Mouse (Mus musculus) erythroblast, adult 5-6 weeks (primary cell): ENCODE data around the gene Plxnd1. TPM values are rescaled to one million over a fixed set of nuclear protein-coding genes. Genes with fewer than 3 reads are reported as not detected.

Source experiments
- ATAC-seq: replicated peaks from 2 replicates; pipeline ENCODE4 v1.8.0; 2016; ENCODE audit warnings: moderate number of reproducible peaks, mild to moderate bottlenecking, moderate TSS enrichment, inconsistent platforms; ENCODE audit not compliant: poor library complexity, low FRiP score, severe bottlenecking
- total RNA-seq, 2 experiments: library from RNA; stranded (forward) in 1 of 2; stranded (reverse) in 1 of 2; fragments of 150-400 nt in 1 of 2; fragments of 200-764, 138-1000 nt in 1 of 2; gene quantifications; 2 replicates each; pipeline versions ENCODE4 v1.2.3 to v1.2.4; 2015 to 2017; ENCODE audit warnings: low replicate concordance in 2 of 2

Gene Plxnd1
- total RNA-seq, 2 experiments from 2014 or later: 18.1 to 55.1 TPM

- no peak for ATAC-seq
Measured at GRCm38 (mm10) chr6:115986472-115987095, 8.2 kb downstream of the Plxnd1 start.

- no peak for ATAC-seq
Measured at GRCm38 (mm10) chr6:115985622-115986021, 9.2 kb downstream of the Plxnd1 start.

GRCm38 (mm10) chr6:115984580-115984979, 10.2 kb downstream of the Plxnd1 start:
- ATAC-seq: no peak

GRCm38 (mm10) chr6:115983306-115984038, 11.3 kb downstream of the Plxnd1 start:
- ATAC-seq: no peak

- no peak for ATAC-seq
Measured at GRCm38 (mm10) chr6:115982889-115983288, 11.9 kb downstream of the Plxnd1 start.

GRCm38 (mm10) chr6:115978596-115978995, 16.2 kb downstream of the Plxnd1 start:
- ATAC-seq: no peak

GRCm38 (mm10) chr6:115977810-115978209, 17.0 kb downstream of the Plxnd1 start:
- no peak for ATAC-seq

GRCm38 (mm10) chr6:115975606-115976005, 19.2 kb downstream of the Plxnd1 start:
- ATAC-seq: no peak

GRCm38 (mm10) chr6:115973881-115974662, 20.7 kb downstream of the Plxnd1 start:
- ATAC-seq: no peak

- ATAC-seq: no peak
Measured at GRCm38 (mm10) chr6:115973139-115973875, 21.5 kb downstream of the Plxnd1 start.

GRCm38 (mm10) chr6:115972083-115972764, 22.6 kb downstream of the Plxnd1 start:
- ATAC-seq: no peak

GRCm38 (mm10) chr6:115971273-115972060, 23.3 kb downstream of the Plxnd1 start:
- no peak for ATAC-seq

- no peak for ATAC-seq
Measured at GRCm38 (mm10) chr6:115969952-115970351, 24.9 kb downstream of the Plxnd1 start.

GRCm38 (mm10) chr6:115969103-115969502, 25.7 kb downstream of the Plxnd1 start:
- no peak for ATAC-seq

- 0 out of 2 replicates have a peak, but pooled peaks have one; percentile 19 for ATAC-seq
Measured at GRCm38 (mm10) chr6:115968700-115969099, 26.1 kb downstream of the Plxnd1 start.

- ATAC-seq: no peak
Measured at GRCm38 (mm10) chr6:115968086-115968485, 26.7 kb downstream of the Plxnd1 start.

- ATAC-seq: no peak
Measured at GRCm38 (mm10) chr6:115967291-115967880, 27.4 kb downstream of the Plxnd1 start.

- no peak for ATAC-seq
Measured at GRCm38 (mm10) chr6:115966227-115966966, 28.4 kb downstream of the Plxnd1 start.
